Mouse (Mus musculus) layer of hippocampus, adult 2 months (tissue): ENCODE results near the gene Cnot6. TPM values are rescaled to one million over a fixed set of nuclear protein-coding genes. Genes with fewer than 3 reads are reported as not detected.

ENCODE experiments used
- DNase-seq, 2 experiments: peaks; one replicate each; pipeline ENCODE4 v3.0.0; 2022; ENCODE audit warnings: low spot score in 2 of 2
- H3K27ac ChIP-seq: fragments of 200-600 bp; 2 replicates; pipeline ENCODE4 v1.8.1; 2022
- H3K4me3 ChIP-seq: fragments of 200-600 bp; 2 replicates; pipeline ENCODE4 v1.8.1; 2022; ENCODE audit warnings: mild to moderate bottlenecking
- CTCF ChIP-seq: fragments of 200-600 bp; conservative IDR thresholded peaks from 2 replicates; pipeline ENCODE4 v1.8.1; 2022; ENCODE audit warnings: antibody characterized with exemption, mild to moderate bottlenecking, moderate library complexity
- total RNA-seq, 2 experiments: library from RNA; stranded (reverse); gene quantifications; 2 replicates each; pipeline ENCODE4 v1.2.3; 2021

Cnot6 gene
- total RNA-seq, 2 experiments from 2014 or later = 43.6 to 46.4 TPM

GRCm38 (mm10) chr11:49704804-49705203 lies 7.7 kb downstream of the Cnot6 start:
- TF ChIP-seq CTCF = no peak
- DNase-seq = no peak

GRCm38 (mm10) chr11:49702014-49702413 lies 10.5 kb downstream of the Cnot6 start:
- DNase-seq = no peak
- Histone ChIP-seq H3K4me3 (no peak overlapping the region), H3K27ac (no peak overlapping the region)
- no peak for TF ChIP-seq CTCF

More at GRCm38 (mm10) chr11:49704804-49705203, 7.7 kb downstream of the Cnot6 start:
- Histone ChIP-seq H3K4me3 (no peak overlapping the region), H3K27ac (no peak overlapping the region)

GRCm38 (mm10) chr11:49699079-49699478 lies 13.4 kb downstream of the Cnot6 start:
- DNase-seq = no peak
- no peak overlapping the region for H3K4me3 ChIP-seq

GRCm38 (mm10) chr11:49697779-49698178 lies 14.7 kb downstream of the Cnot6 start:
- Histone ChIP-seq H3K27ac (no peak overlapping the region), H3K4me3 (no peak overlapping the region)
- no peak for TF ChIP-seq CTCF
- no peak for DNase-seq

More at GRCm38 (mm10) chr11:49699079-49699478, 13.4 kb downstream of the Cnot6 start:
- no peak for TF ChIP-seq CTCF
- no peak overlapping the region for H3K27ac ChIP-seq

GRCm38 (mm10) chr11:49696472-49696871 lies 16.1 kb downstream of the Cnot6 start:
- no peak for DNase-seq
- no peak for TF ChIP-seq CTCF
- Histone ChIP-seq H3K27ac (no peak overlapping the region), H3K4me3 (no peak overlapping the region)

GRCm38 (mm10) chr11:49695695-49696094 lies 16.8 kb downstream of the Cnot6 start:
- Histone ChIP-seq H3K27ac (no peak overlapping the region), H3K4me3 (no peak overlapping the region)
- no peak for DNase-seq
- TF ChIP-seq CTCF = no peak

GRCm38 (mm10) chr11:49695013-49695412 lies 17.5 kb downstream of the Cnot6 start:
- Histone ChIP-seq H3K27ac (no peak overlapping the region), H3K4me3 (no peak overlapping the region)
- no peak for DNase-seq
- no peak for TF ChIP-seq CTCF

- TF ChIP-seq CTCF = no peak
- DNase-seq = no peak
- no peak overlapping the region for H3K27ac ChIP-seq
- no peak overlapping the region for H3K4me3 ChIP-seq
Observed at GRCm38 (mm10) chr11:49684237-49684973, 28.1 kb downstream of the Cnot6 start.

- no peak overlapping the region for H3K4me3 ChIP-seq
- DNase-seq = peak in 1 of 2 experiments; percentile 41
- H3K27ac ChIP-seq = no peak overlapping the region
- peak; percentile 71 for TF ChIP-seq CTCF
Observed at GRCm38 (mm10) chr11:49673433-49673832, 39.1 kb downstream of the Cnot6 start.

GRCm38 (mm10) chr11:49665462-49665861 lies 47.1 kb downstream of the Cnot6 start:
- Histone ChIP-seq H3K27ac (no peak overlapping the region), H3K4me3 (no peak overlapping the region)
- DNase-seq = no peak
- TF ChIP-seq CTCF = no peak

GRCm38 (mm10) chr11:49664262-49665140 lies 48.0 kb downstream of the Cnot6 start:
- TF ChIP-seq CTCF = no peak
- no peak overlapping the region for H3K27ac ChIP-seq
- no peak overlapping the region for H3K4me3 ChIP-seq
- no peak for DNase-seq

GRCm38 (mm10) chr11:49663310-49663709 lies 49.2 kb downstream of the Cnot6 start, which contains the start of gene Scgb3a1:
Gene Scgb3a1 (plus strand): TSS chr11:49663610.
- no peak for DNase-seq
- no peak for TF ChIP-seq CTCF
- Histone ChIP-seq H3K27ac (no peak within 1 kb of the TSS), H3K4me3 (no peak within 1 kb of the TSS)

- H3K27ac ChIP-seq = no peak overlapping the region
- no peak for TF ChIP-seq CTCF
- H3K4me3 ChIP-seq = no peak overlapping the region
Observed at GRCm38 (mm10) chr11:49662292-49662780, 50.2 kb downstream of the Cnot6 start.

More at GRCm38 (mm10) chr11:49662292-49662780, 50.2 kb downstream of the Cnot6 start:
- DNase-seq = no peak
